Mouse (Mus musculus): ENCODE measurements at regions not wholly inside any gene's neighbourhood (a gene's known extent, or its start where the extent isn't known, plus 50 kb on each side); places are given as distances from the start of the nearest gene placed in this dataset.

DNA sequence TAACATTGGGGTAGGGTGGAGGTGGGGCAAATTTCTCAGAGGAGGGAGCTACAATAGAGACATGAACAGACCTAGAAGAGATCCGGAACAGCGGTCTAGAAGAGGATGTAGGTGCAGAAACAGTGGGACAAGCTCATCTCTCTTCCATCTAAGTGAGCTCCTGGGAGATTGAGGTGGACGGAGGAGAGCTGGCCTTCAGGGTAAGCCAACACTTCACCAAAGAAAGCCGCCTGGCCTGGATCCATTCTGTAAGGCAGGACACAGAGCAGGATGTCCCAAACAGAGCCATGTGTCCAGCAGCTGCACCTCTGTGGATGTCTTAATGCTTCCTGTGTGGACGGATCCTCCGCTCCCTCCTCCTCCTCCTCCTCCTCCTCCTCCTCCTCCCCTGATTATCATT, 173.0 kb downstream of the Rab11fip4 start:
- DNase-seq: no peak

GRCm38 (mm10) chr11:79762654-79763053, 171.6 kb downstream of the Rab11fip4 start:
- peak in 1 of 2 experiments; percentile 20 for DNase-seq

GRCm38 (mm10) chr11:79762027-79762426, 171.0 kb downstream of the Rab11fip4 start:
- DNase-seq: no peak

GRCm38 (mm10) chr11:79760533-79760932, 169.5 kb downstream of the Rab11fip4 start:
- DNase-seq: no peak

- no peak for DNase-seq
Observed at GRCm38 (mm10) chr11:79758281-79758680, 167.3 kb downstream of the Rab11fip4 start.

DNA sequence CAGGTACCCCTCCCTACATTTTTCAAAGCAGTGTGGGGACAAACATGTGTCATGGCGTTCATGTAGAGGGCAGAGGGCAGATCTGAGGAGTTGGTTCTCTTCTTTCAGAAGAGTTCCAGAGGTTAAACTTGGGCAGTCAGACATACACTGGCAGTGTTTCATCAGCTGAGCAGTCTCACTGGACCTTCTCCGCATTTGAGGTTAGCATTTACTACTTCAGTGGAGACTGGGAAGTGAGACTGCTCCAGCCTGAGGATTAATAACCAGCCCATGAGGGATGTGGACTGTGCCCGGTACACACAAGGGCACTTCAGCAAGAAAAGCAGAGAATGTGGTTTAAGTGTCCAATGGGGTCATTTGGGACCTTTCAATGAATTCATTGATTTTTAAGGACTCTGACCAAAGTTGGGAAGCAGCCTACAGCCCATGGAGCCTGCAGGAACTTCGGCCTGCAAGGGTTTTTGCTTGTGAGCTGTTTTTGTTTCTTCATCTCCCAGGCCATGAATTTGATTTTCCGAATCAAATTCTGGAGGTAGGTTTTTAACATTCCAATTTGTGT, 166.6 kb downstream of the Rab11fip4 start:
- no peak for DNase-seq

DNA sequence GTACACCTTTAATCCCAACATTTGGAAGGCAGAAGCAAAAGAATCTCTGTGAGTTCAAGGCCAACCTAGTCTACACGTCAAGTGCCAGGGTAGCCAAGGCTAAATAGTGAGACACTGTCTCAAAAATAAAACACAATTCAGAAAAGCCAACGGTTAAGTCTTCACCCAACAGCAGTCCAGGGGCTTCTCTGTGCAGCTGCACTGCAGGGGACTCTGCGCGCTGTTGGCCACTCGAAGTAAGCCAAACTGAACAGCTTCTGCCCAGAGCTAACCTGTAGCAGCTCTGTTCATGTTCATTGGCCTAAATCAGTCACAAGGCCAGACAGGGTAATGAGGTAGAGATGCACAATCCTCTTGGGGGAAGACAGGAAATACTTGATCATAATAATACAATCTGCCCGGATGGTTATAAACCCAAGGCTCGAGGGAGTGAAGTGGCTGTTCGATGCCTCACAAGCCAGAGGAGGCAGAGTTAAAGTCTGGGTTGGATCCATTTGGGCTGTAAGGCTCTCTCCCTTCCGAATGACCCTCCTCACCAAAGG, 165.4 kb downstream of the Rab11fip4 start:
- DNase-seq: no peak

GRCm38 (mm10) chr11:79753491-79753890, 162.5 kb downstream of the Rab11fip4 start:
- no peak for DNase-seq

DNA sequence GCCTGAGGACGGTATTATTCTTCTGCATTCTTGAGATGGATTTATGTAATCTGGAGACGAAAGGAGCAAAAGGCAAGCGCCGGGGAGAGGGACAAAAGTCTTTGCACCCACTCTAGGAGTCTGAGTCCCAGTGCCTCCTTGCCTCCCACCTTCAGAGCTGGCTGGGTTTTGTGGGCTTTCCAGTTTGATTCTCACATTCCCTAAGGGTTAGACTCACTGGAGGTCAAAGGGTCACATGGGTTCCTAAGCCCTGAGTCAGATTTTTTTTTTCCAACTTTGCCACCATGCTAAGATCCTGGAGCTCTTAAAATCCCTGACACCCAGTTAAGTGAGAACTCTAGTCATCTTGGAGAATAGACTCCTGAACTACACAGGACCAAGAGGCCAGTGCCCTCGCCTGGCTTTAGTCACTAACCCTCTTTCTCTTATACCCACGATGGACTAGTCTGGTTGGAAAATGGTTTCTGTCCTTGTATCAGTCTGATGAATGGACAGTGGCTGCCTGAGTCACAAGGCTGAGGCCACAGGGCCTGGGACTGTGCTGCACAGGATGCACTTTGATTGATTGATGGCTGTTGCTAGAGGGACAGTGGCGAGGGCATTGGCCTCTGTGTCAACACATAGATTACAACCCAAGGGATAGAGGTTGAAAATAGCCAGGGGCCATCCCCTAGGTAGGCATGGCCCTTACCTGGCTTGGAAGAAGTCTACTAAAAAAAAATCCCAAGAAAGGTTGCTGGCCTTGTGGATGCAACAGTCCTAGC, 161.9 kb downstream of the Rab11fip4 start:
- peak; percentile 79 to 86 for DNase-seq

- peak; percentile 72 to 73 for DNase-seq
Observed at GRCm38 (mm10) chr11:79751751-79752716, 161.0 kb downstream of the Rab11fip4 start.

DNA sequence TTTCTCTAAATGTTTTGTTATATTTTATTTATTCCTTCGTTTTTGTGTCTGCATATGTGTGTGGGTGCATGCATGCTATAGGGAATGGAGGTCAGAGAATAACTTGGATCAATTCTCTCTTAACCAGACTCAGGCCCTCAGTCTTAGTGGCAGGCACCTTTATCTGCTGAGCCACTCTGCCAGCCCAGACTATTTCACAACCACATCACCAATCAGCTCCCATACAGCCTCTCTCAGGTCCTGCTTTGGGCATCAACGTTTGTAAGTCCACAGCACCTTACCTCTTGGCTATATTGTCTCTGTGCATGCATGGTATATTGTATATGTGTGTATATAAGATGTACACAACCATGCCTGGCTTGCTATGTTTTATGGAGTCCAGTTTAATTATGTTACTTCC, 159.9 kb downstream of the Rab11fip4 start:
- DNase-seq: no peak

DNA sequence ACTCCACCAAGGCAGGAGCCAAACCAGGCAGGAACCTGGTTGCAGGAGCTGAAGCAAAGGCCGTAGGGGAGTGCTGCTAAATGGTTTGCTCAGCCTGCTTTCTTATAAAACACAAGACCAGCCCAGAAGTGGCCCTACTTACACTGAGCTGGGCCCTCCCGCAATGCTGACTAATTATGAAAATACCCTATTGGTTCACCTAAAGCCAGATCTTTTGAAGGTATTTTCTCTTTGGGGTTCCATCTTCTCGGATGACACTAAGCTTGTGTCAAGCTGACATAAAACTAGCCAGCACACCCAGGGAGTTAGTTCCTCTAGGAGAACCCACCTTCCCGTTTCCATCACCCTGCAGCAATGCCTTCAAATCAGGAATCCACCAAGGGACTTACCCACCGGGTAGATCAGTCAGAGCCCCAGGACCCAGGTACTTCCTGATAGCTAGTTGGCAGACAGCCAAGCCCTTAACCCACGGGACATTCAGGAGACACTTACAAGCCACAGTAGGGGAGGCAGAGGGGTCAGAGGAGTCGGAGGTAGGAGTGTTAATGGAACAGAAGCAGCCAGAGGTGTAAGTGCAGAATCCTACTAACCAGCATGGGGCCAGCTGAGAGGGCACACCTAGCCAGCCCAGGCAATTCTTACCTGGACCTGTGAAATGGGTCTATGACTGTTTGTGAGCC, 158.9 kb downstream of the Rab11fip4 start:
- no peak for DNase-seq

GRCm38 (mm10) chr11:79749141-79749540, 158.1 kb downstream of the Rab11fip4 start:
- DNase-seq: no peak

DNA sequence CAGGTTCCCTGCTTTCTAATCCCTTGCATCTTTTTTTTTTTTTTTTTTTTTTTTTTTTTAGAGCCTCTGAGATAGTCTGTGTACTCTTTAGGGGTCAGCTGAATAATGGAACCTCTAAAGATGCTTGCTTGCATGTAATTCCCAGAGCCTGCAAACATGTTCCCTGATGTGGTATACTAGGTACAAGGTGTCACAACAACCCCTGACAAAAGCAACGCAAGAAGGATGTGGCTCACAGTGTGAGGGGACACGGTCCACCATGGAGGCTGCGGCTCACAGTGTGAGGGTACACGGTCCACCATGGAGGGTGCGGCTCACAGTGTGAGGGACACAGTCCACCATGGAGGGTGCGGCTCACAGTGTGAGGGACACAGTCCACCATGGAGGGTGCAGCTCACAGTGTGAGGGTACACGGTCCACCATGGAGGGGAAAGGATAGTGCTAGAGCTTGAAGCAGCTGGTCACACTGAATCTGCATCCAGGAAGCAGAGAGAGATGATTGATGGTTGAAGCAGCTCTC, 157.7 kb downstream of the Rab11fip4 start:
- no peak for DNase-seq

- no peak for DNase-seq
Observed at GRCm38 (mm10) chr11:79747801-79748200, 156.8 kb downstream of the Rab11fip4 start.

Data from adrenal gland, postnatal 36 days (tissue).